Mouse (Mus musculus) olfactory bulb, adult 2 months (tissue): ENCODE data around the gene Rbfox3.

Experiments
- CTCF ChIP-seq: fragments of 200-500 bp; IDR thresholded peaks from 2 replicates; pipeline ENCODE4 v1.5.1; 2012; ENCODE audit warnings: low read depth, mild to moderate bottlenecking, low read length, moderate library complexity; ENCODE audit not compliant: insufficient read depth
- POLR2A ChIP-seq: fragments of 200-500 bp; IDR thresholded peaks from 2 replicates; pipeline ENCODE4 v1.6.1; 2012; ENCODE audit warnings: mild to moderate bottlenecking, low read depth, low read length, moderate library complexity; ENCODE audit not compliant: insufficient read depth

GRCm38 (mm10) chr11:118443201-118443970, 468.0 kb downstream of the Rbfox3 start:
- TF ChIP-seq POLR2A, result no peak
- peak; percentile 67 for TF ChIP-seq CTCF
